Mouse (Mus musculus) liver, embryonic 14.5 days (tissue): ENCODE measurements around the gene Atp13a4.

Experiments used
- CTCF ChIP-seq: IDR thresholded peaks from 2 replicates; pipeline ENCODE4 v1.5.1; 2016; ENCODE audit warnings: antibody characterized with exemption, low read depth, control low read depth
- EP300 ChIP-seq: IDR thresholded peaks from 2 replicates; pipeline ENCODE4 v1.6.1; 2016; ENCODE audit warnings: antibody characterized with exemption, low read depth

- no peak for TF ChIP-seq CTCF
- no peak for TF ChIP-seq EP300
Observed at GRCm38 (mm10) chr16:29544829-29545228, at the start of gene Atp13a4.
